Mouse (Mus musculus) ES-Bruce4 (cell line): ENCODE measurements around the gene Man1a.

ENCODE experiments used
- CTCF ChIP-seq: IDR thresholded peaks from one replicate; pipeline ENCODE4 v1.8.1; 2011; ENCODE audit warnings: low read depth, low read length
- EP300 ChIP-seq: IDR thresholded peaks from 2 replicates; pipeline ENCODE4 v1.6.1; 2011; ENCODE audit warnings: low read depth, low read length; ENCODE audit not compliant: insufficient read depth
- POLR2A ChIP-seq: IDR thresholded peaks from one replicate; pipeline ENCODE4 v1.8.1; 2011; ENCODE audit warnings: low read length; ENCODE audit not compliant: insufficient read depth

- no peak for TF ChIP-seq POLR2A
- TF ChIP-seq CTCF, result no peak
- no peak for TF ChIP-seq EP300
Observed at GRCm38 (mm10) chr10:54062835-54063234, 13.6 kb downstream of the Man1a start.
